Mouse (Mus musculus) ovary, postnatal 10 days (tissue): Measurements from ENCODE around the gene Hdac5.
"Not testable (repeated sequence)": the region's sequence is repeated elsewhere in the genome, so short reads cannot be mapped to it uniquely, and the experiment has no call there.

Experiments used
- DNase-seq: peaks from one replicate; pipeline ENCODE4 v3.0.0; 2022; ENCODE audit warnings: low spot score

Hdac5 gene

DNA sequence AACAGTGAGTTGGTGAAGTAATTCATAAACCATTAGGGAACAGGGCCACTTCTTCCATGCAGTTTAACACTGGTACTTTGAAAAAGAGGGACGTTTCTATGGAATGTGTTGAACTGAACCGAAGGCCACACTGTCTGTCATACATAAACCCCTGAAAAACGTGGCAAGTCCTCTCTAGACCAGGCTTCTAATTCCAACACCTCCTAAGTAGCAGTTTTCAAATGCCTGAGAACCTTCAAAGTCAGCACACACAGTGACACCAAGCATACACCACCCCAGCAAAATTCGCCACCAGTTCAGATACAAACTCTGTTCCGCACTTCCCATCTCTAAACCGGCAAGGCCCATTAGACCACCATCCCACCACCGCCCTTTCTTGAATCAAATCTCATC is 45.7 kb downstream of the Hdac5 start:
- no peak for DNase-seq

DNA sequence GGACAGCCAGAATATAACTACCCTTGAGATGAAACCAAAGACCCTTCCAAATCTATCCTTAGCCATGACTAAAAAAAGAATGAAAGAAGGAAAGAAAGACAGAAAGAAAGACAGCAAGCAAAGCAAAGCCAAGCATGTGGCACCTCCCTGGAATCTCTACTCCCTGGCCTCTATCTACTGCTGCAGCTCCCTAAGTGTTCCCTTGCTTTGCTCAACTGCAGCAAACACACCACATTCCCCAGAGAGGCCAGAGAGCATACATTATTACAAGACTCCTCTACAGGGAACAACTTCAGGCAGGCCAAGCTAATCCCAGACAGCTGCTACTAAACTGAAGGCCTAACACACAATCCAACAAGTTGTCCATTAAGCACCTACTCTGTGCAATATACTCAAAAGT is 50.1 kb downstream of the Hdac5 start:
- DNase-seq, result no peak

DNA sequence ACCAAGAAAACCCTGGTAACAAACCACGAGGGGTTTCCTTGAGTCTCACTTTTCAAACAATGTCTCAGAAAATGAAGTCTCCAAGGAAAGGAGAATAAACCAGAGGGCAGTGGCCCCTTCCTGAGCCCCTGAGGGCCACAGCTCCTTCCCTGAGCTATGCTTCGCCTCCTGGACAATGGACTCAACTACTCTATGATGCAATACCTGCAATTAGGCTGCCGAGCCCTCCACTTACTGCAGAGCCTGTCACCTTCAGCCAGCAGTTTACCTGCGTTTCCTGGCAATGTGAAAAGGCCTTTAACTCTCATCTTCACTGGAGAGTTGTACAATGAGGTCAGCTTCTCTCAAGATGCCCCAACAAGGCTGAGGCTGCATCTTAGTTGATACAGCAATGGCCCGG is 61.3 kb downstream of the Hdac5 start:
- DNase-seq, result no peak

DNA sequence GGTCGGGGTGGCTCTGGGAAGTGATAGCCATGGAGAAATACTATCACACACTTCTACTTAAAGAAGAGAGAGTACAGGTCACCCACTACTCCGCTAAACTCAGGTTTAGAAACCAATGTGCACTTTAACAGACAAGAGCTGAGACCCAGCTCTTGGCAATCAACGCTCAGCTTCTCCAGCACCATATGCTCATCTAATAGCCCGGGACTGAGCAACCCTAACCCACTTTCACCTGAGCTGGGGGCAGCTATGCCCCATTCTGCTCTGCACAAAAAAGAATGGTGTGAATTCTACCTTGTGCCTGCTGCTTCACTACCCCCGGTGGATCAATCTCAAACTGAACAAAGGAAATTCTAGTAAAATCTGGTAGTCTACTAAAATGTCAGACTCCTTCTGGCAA is 62.4 kb downstream of the Hdac5 start:
- no peak for DNase-seq

DNA sequence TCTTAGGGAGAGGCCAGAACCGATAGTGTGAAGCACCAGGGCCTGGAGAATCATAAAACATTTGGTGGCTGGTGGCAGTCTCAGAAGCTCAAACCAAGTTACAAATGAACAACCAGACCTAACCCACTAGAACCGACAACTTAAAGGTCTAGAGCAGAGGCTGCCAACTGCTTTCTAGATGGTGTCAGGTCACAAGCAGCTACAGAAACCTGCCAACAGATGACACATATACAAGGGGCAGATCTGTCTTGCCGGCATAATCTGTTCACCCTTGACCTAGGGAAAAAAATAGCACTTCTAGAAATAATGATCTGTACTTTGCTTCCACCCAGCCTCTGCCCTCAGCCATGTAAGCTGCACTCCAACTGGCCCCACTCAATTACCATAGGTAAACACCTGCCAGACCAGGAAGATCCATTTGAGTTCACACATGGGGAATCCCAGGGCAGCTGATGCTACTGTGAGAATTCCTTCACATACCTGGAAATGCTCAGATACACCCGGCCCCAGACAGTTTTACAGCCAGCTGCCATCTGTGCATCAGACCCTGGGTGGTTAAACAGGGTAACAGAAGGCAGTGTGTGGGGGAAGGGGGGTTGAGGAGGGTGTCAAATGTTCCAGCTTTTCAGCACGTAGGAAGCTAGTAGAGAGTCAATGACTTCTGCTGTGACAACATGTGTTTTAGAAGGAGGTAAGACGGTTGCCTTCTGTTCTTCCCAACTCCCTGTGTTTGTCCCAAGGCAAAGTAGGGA is 63.8 kb downstream of the Hdac5 start:
- no peak for DNase-seq

DNA sequence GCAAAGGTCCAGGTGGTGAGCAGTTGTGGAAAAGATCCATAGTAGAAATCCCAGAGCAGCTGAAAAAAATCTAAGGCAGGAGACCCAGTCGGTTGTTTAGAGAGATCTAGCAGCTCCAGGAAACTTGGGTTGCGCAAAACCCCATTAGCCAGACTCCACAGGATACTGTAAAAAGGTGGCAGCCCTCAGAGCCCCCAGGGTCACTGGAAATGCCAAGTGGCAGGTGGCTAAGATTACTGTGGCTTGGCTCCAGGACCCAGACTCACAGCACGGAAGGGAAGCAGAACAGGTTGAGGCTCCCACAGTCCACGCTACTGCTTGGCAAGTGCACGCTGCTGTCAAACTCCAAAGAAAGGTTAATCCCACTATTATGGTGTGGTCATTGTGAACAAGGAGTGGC is 70.2 kb downstream of the Hdac5 start:
- DNase-seq, result no peak

DNA sequence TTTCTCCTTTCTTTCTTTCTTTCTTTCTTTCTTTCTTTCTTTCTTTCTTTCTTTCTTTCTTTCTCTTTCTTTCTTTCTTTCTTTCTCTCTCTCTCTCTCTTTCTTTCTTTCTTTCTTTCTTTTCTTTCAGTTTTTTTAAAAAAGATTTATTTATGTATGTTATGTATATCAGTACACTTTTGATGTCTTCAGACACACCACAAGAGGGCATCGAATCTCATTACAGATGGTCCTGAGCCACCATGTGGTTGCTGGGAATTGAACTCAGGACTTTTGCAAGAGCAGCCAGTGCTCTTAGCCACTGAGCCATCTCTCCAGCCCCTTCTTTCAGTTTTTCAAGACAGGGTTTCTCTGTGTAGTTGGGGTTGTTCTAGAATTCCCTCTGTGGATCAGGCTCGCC is 71.9 kb downstream of the Hdac5 start:
- DNase-seq, result not testable (repeated sequence)

DNA sequence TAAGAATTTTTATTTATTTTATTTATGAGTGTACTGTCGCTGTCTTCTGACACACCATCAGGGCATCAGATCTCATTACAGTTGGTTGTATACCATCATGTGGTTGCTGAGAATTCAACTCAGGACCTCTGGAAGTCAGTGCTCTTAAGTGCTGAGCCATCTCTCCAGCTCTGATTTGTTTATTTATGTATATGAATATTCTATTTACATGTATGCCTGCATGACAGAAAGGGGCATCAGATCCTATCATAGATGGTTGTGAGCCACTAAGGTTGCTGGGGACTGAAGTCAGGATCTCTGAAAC is 73.2 kb downstream of the Hdac5 start:
- DNase-seq, result no peak

DNA sequence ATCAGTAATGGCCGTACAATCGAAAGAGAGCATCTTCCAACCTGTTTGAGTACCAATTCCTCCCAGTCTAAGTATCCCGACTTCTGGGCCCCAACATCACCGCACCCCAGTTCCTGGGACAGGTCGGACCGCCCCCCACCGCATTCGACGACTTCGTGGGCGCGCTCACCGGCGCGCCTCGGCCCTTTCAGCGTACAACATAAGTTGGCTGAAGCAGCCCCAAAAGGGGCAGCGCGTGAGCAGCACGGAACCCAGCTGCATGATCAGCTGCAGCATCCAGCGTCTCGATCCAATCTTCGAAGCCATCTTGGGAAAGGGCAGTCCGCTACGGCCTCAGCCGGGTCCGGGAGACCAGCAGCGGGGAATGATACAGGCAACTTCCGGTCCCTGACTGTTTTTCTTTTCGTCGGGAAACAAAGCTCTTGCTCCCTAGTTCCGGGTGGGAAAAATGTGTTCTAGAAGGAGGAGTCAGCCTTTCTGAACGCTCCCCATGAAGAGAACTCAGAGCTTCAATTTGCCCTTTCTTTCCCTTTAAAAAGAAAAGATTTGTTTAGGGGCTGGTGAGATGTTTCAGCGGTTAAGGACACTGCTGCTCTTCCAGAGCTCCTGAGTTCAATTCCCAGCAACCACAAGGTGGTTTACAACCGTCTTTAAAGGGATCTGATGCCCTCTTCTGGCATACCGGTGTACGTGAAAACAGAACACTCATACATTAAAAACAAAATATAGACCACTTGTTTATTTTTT is 73.8 kb downstream of the Hdac5 start, which contains the start of gene Tmem101:
Tmem101 (minus strand) TSS at position 366 of the 747 bp plus-strand sequence.
- DNase-seq, result peak; percentile 74

DNA sequence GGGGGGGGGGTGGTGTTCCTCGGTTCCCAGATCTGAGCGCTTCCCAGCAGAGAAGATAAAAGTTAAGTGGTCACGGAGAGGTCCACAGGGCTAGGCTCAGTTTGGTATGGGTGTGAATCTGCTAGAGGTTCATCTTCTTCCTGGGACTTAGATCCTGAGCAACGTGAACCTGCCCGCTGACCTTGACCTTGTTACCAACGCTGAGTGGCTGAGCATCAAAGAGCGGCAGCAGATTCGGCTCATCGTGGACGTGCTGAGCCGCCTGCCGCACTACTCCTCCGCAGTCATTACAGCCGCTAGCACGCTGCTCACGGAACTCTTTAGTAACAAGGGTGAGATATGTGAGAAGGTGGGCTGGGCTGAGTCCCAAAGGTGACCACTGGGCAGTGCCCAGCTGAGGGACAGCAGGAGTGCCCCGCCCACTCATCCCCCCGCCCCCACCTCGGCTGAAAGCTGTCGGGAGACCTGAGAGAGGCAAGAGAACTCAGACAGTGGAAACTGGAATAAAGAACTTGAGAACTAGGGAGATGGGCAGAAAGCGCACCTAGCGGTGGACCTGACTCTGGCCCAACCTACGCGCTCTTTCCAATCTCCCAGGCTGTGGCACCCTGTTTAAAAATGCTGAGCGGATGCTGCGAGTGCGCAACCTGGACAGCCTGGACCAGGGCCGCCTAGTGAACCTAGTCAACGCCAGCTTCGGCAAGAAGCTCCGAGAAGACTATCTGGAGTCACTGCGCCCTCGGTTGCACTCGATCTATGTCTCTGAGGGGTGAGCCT is 82.6 kb downstream of the Hdac5 start:
- no peak for DNase-seq

DNA sequence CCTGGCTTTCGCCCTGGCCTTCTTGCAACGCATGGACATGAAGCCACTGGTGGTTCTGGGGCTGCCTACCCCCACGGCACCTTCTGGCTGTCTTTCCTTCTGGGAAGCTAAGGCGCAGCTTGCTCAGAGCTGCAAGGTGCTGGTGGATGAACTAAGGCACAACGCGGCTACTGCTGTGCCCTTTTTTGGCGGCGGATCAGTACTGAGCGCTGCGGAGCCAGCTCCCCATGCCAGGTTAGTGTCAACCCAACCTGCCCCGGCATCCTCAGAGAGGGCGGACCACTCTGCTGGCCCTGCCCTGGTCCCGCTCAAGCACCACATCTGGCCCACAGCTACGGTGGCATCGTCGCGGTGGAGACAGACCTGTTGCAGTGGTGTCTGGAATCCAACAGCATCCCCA is 83.4 kb downstream of the Hdac5 start:
- DNase-seq, result no peak

DNA sequence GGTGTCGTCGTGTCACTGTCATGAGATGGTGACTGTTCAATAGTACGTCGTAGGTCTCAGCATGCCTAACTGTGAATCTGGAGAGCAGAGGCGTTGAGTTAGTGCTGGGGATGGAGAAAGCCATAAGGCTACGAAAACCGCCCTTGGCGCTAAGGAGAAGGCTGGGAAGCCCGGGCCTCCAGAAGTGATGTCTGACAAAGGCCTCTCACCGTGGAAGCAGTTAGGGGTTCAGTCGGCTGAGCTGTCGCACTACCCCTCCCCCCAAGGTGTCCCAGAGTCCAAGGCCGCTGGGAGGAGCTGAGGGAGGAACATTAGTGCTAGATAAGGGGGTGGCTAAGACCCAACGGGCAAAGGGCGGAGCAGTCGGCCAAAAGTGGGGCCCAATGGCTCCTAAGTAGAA is 84.0 kb downstream of the Hdac5 start:
- DNase-seq, result no peak

DNA sequence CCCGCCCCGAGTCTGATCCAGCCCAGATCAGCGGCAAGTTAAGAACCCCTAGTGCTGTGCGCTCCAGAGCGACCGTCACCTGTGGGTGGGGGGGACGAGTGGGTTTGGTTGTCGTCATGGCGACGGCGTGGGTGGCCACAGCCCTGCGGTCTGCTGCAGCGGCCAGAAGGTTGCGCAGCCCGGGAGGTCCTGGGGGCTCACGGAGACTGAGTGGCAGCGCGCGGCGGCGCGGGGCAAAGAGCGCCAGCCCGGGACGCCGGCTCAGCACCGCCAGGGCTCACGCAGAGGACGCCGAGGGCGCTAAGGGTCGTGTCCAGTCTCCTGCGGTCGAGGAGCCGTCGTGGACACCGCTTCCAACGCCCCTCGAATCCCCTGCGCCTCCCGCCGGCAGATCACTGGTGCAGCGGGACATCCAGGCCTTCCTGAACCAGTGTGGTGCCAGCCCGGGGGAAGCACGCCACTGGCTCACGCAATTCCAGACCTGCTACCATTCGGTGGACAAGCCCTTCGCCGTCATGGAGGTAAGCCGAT is 84.4 kb downstream of the Hdac5 start, which contains the start of gene Nags:
Nags (plus strand) TSS at position 43 of the 531 bp plus-strand sequence.
- DNase-seq, result no peak

DNA sequence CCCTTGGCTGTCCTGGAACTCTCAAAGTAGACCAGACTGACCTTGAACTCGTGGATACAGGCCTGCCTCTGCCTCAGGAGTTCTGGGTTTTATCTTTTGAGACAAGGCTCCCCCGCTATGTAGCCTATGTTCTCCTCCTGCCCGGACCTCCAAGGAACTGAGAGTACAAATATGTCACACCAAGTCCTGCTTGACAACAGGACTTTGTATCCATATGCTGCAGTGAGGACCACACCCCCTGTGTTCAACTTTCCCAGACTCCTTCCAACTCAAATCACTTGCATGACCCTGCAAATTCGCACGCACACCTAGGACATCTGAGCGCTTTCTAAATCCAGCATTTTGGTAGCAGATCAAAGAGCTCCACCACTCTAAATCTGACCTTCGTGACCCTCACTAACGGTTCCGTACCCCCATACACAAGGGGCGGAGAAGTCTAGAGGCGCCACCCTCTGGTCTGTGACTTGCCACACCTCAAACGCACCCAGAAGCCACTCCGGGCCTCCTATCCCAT is 85.0 kb downstream of the Hdac5 start:
- DNase-seq, result no peak
